Mouse (Mus musculus): ENCODE results near the gene Top3a.

GRCm38 (mm10) chr11:60825191-60825590, 48.0 kb upstream of the Top3a start:
- TF ChIP-seq POLR2A (IDR thresholded peaks at IDR 0.05; ENCODE audit: insufficient read depth, low read length), result no peak
- TF ChIP-seq CTCF (IDR thresholded peaks at IDR 0.05; ENCODE audit: low read depth, low read length), result no peak
- no peak for TF ChIP-seq EP300 (IDR thresholded peaks at IDR 0.05; ENCODE audit: insufficient read depth, low read depth, low read length)

Data from ES-Bruce4 (cell line).